Mouse (Mus musculus) adrenal gland, postnatal 0 days (tissue): ENCODE results near the gene Olfr1335. TPM values are rescaled to one million over a fixed set of nuclear protein-coding genes. Genes with fewer than 3 reads are reported as not detected.

Experiments used
- polyA plus RNA-seq: library from polyadenylated mRNA; unstranded; fragments of >200 nt; fragmentation: Nextera tagmentation; extraction: Ambion mirVana; gene quantifications from 2 replicates; pipeline ENCODE4 v1.2.1, GENCODE M21; 2015

The Olfr1335 gene
- polyA plus RNA-seq, result not detected in 2 replicates

DNA sequence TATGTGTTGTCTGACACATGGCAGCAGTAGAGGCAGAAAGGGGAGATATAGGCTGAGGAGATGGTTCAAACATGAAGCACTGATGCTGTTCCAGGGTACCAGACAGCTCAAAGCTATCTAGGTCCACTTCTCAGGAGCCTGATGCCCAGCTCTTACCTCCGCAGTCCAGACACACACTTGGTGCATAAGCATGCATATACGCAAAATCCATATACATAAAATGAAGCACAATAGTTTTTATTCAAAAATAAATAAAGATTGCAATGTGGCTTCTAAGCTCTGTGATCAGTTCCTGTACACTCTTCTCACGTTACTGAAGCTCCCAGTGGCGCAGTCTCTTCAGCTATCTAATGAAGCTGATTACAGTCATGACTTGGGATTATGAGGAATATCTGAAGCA is at the start of gene Olfr1335:
TSS of gene Olfr1335 (minus strand) at position 101 of the 400 bp plus-strand sequence.

DNA sequence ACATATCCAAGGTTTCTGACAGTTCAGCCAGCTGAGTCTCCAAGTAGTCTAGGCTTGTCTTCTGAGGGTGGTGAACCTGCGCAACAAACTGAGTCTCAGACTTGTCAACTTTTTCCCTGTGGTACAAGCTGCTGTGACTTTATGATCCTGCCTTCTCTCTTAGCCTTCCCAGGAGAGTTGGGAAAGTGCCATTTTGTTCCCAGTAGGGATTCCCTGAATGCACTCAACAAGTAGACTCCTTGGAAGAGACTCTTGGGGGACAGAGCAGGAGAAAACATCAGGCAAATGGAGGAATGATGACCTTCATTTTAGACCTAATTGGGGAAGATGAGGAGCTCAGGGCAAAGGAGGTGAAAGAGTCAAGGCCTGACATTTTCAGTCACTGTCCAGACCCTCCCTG is 26.4 kb upstream of the Olfr1335 start, which contains the start of gene Olfr1333:
TSS of gene Olfr1333 (minus strand) at position 101 of the 400 bp plus-strand sequence.

DNA sequence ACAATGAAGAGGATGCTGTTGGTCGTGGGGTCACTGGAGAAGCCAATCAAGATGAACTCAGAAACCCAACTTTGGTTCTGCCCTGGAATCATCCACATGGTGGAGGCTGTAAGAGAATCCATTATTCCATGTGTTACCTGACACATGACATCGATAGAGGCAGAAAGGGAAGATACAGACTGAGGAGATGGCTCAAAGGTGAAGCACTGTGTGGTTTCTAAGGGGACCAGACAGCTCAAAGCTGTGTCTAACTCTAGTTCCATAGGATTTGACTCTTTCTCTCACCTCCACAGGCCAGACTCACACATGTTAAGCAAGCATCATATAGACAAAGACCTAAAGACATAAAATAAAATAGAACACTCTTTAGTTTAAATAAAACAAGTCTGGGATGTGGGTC is 27.3 kb downstream of the Olfr1335 start, which contains the start of gene Olfr1337:
TSS of gene Olfr1337 (minus strand) at position 101 of the 400 bp plus-strand sequence.

Other genes starting within 250 kb of the Olfr1335 start
- gene Cfap57, start 189.2 kb downstream of the Olfr1335 start, polyA plus RNA-seq, result 0.12 and 0.65 TPM in 2 replicates
- 116 TPM in 2 replicates for gene Ebna1bp2, start 189.1 kb downstream of the Olfr1335 start, polyA plus RNA-seq
- not detected in 2 replicates for gene Olfr62, start 151.0 kb downstream of the Olfr1335 start, polyA plus RNA-seq
- gene Olfr1342, start 117.2 kb downstream of the Olfr1335 start, polyA plus RNA-seq, result not detected in 2 replicates
- gene Olfr1341, start 106.4 kb downstream of the Olfr1335 start, polyA plus RNA-seq, result not detected in 2 replicates
- not detected in 2 replicates for gene Olfr1340, start 89.8 kb downstream of the Olfr1335 start, polyA plus RNA-seq
- not detected in 2 replicates for gene Olfr1339, start 77.8 kb downstream of the Olfr1335 start, polyA plus RNA-seq
- gene Olfr1338, start 51.2 kb downstream of the Olfr1335 start, polyA plus RNA-seq, result not detected in 2 replicates
- gene Olfr1337, start 27.4 kb downstream of the Olfr1335 start, polyA plus RNA-seq, result not detected in 2 replicates
- not detected in 2 replicates for gene Olfr1333, start 26.3 kb upstream of the Olfr1335 start, polyA plus RNA-seq
- gene Olfr1331, start 54.7 kb upstream of the Olfr1335 start, polyA plus RNA-seq, result not detected in 2 replicates
- gene Olfr1330, start 78.7 kb upstream of the Olfr1335 start, polyA plus RNA-seq, result not detected in 2 replicates
- gene Olfr1329, start 107.5 kb upstream of the Olfr1335 start, polyA plus RNA-seq, result not detected in 2 replicates
- not detected in 2 replicates for gene Olfr1328, start 128.7 kb upstream of the Olfr1335 start, polyA plus RNA-seq
- not detected in 2 replicates for gene Lao1, start 151.6 kb upstream of the Olfr1335 start, polyA plus RNA-seq